Mouse (Mus musculus) midbrain, embryonic 12.5 days (tissue): ENCODE data around the gene Gosr2. TPM values are rescaled to one million over a fixed set of nuclear protein-coding genes. Genes with fewer than 3 reads are reported as not detected.

Source experiments
- ATAC-seq: fragments of 200-750 bp; cut with Nextera tagmentation; 2 replicates; pipeline ENCODE4 v1.8.0; 2017; ENCODE audit warnings: low read depth, moderate TSS enrichment, moderate library complexity; ENCODE audit not compliant: low FRiP score
- H3K27ac ChIP-seq: fragments of 300-500 bp; sonication (generic); replicated peaks from 2 replicates; pipeline ENCODE4 v1.5.1; 2016; ENCODE audit warnings: mild to moderate bottlenecking
- H3K27me3 ChIP-seq: fragments of 300-500 bp; sonication (generic); 2 replicates; pipeline ENCODE4 v1.6.1; 2016; ENCODE audit warnings: mild to moderate bottlenecking
- H3K36me3 ChIP-seq: fragments of 300-500 bp; sonication (generic); 2 replicates; pipeline ENCODE4 v1.6.1; 2016
- H3K4me1 ChIP-seq: fragments of 300-500 bp; sonication (generic); 2 replicates; pipeline ENCODE4 v1.6.1; 2016
- H3K4me2 ChIP-seq: fragments of 300-500 bp; sonication (generic); replicated peaks from 2 replicates; pipeline ENCODE4 v1.6.1; 2016; ENCODE audit warnings: mild to moderate bottlenecking, moderate library complexity
- H3K4me3 ChIP-seq: fragments of 300-500 bp; sonication (generic); 2 replicates; pipeline ENCODE4 v1.5.1; 2016; ENCODE audit warnings: mild to moderate bottlenecking
- H3K9ac ChIP-seq: fragments of 300-500 bp; sonication (generic); replicated peaks from 2 replicates; pipeline ENCODE4 v1.6.1; 2016; ENCODE audit warnings: mild to moderate bottlenecking, moderate library complexity
- H3K9me3 ChIP-seq: fragments of 300-500 bp; sonication (generic); 2 replicates; pipeline ENCODE4 v1.6.1; 2016; ENCODE audit warnings: mild to moderate bottlenecking
- WGBS: fragments of 180-500 bp; shearing (Covaris S2); methylation state at CpG from one replicate; pipeline ENCODE4 v1.1.7; 2016; 5-methylcytosine and 5-hydroxymethylcytosine counted together
- polyA plus RNA-seq: library from polyadenylated mRNA; unstranded; fragments of >200 nt; fragmentation: Nextera tagmentation; extraction: Ambion mirVana; gene quantifications from 2 replicates; pipeline ENCODE4 v1.2.1, GENCODE M21; 2016

The Gosr2 gene
- polyA plus RNA-seq: 92.0 TPM in 2 replicates

DNA sequence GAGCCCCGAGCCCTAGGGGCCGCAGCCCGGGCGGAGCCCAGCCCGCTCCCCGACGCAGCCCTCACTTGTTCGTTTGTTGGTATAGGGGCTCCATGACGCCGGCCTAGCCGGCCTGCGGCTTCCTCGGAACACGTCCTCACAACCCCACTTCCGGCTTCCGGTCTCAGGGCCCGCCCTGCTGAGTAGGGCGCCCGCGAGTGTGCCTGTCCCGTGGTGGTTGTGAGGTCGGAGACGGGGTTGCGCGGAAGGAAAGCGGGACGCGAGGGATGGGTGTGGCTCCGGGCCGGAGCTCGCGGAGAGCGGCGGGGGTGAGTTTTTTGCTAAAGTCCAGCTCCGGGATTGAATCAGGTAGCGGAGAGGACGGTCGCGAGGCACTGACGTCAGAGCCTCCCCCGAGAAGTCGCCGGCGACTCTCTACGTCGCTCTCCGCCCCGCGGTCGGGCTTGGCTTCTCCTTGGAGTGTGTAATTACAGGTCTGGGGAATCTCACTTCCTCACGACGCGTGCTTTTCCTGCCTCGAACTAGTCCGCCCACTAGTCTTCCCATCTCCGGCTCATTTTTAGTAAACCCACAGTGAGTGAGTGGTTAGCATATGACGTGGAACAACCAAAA lies at the start of gene Gosr2:
TSS of gene Gosr2 (minus strand) at position 334 of the 612 bp plus-strand sequence.
- no peaks in the 10 kb centered on the region for H3K27me3 ChIP-seq
- H3K4me2 ChIP-seq: peak within 1 kb of the TSS; percentile 71
- H3K9ac ChIP-seq: peak within 1 kb of the TSS; percentile 88
- peak within 1 kb of the TSS; percentile 94 for H3K4me3 ChIP-seq
- peaks cover 9% of the 10 kb centered on the region; the same call in 1 of the 2 replicates for H3K4me1 ChIP-seq
- H3K9me3 ChIP-seq: no peaks in the 10 kb centered on the region
- H3K36me3 ChIP-seq: no peaks in the 10 kb centered on the region
- H3K27ac ChIP-seq: peak within 1 kb of the TSS; percentile 93
- peak; percentile 98 for ATAC-seq
- WGBS: 1% methylated on average over 57 of the region's 57 CpGs

DNA sequence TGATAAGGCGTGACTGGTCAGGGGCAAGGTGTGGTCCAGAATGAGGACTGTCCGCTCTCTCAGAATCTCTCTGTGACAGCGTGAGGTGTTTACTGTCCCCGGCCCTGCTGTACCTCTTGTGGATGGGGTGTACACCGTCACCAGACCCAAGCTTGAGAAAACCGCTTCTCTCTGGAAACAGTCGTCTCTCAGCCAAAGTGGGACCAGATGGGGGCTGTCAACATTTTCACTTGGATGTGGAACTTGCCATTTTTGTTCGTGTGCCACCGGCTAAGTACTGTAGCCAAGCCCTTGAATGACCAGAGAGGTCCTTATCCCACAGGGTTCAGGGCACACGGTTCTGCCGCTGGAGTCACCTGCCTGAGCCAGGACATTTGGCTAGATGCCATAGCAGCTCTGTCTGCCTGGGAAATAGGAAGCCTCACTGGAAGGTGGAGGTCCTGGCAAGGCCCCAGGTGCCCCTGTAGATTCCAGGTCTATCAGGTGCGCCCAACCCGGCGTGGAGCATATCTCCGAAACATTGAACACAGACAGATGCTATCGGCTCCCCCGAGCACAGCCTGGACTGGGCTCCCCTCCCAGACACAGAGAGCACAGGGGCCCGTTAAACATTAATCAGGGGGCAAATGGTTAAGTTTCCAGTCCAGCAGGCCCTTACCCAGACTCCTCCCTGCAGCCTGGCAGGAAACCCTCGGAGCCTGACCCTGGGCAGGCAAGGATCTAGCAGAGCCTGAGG lies 37.5 kb upstream of the Gosr2 start:
- no peak for ATAC-seq
- WGBS: 81% methylated on average over 19 of the region's 19 CpGs
- no peak overlapping the region for H3K4me3 ChIP-seq
- H3K27ac ChIP-seq: no peak overlapping the region
- H3K4me1 ChIP-seq: no peaks in the 10 kb centered on the region
- peaks cover 9% of the 10 kb centered on the region for H3K27me3 ChIP-seq
- no peak overlapping the region for H3K9ac ChIP-seq
- no peaks in the 10 kb centered on the region for H3K9me3 ChIP-seq
- H3K4me2 ChIP-seq: no peak overlapping the region
- H3K36me3 ChIP-seq: no peaks in the 10 kb centered on the region

DNA sequence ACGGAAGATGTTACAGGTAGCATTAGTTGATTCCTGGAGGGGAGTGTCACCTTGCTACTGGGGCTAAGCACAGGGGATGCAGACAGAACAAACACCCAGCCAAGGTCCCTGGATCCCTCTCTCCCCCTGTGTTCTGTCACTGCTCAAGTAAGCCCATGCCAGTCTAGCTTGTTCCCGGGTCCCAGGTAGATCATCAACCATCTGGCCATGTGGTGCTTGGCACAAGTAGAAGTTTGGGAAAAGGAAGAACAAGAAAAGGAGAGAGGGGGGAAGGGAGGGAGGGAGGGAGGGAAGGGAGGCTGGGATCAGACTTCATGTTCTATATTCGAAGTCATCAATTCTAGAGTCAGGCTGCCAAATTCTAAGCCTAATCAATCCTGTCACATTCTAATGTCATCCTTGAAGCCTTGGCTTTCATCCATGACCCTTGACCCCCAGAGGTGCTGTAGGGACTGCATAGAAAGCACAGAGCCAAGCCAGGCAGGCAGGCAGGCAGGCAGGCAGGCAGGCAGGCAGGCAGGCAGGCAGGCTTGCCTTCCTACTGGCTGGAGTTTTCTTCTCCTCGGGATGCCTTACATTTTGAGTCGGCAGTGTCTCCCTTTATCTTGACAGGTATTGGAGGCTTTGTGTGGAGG lies 36.8 kb upstream of the Gosr2 start:
- ATAC-seq: no peak
- WGBS: 77% methylated on average over 5 of the region's 5 CpGs
- no peaks in the 10 kb centered on the region for H3K36me3 ChIP-seq

DNA sequence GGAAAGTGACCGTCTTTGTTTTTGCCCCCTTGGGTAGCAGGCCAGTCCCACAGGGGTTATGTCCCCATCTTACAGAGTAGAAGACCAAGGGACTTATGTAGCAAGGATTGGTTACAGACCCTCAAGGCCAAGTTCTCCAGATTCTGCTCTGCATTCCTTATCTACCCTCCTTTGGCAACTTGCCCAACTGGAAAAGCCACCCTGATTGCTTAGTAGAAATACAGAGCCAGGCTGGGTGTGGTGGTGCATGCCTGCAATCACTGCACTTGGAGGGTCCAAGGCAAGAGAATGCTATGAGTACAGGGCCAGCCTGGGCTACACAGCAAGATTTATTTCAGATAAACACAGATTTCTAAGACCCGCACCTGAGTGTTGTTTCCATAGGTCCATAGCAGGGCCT lies 36.3 kb upstream of the Gosr2 start:
- no peaks in the 10 kb centered on the region for H3K9me3 ChIP-seq
- 86% methylated on average over 2 of the region's 2 CpGs for WGBS
- peaks cover 9% of the 10 kb centered on the region for H3K27me3 ChIP-seq
- no peaks in the 10 kb centered on the region for H3K36me3 ChIP-seq
- no peak for ATAC-seq
- H3K4me2 ChIP-seq: no peak overlapping the region
- no peaks in the 10 kb centered on the region for H3K4me1 ChIP-seq
- H3K4me3 ChIP-seq: no peak overlapping the region
- no peak overlapping the region for H3K9ac ChIP-seq
- no peak overlapping the region for H3K27ac ChIP-seq

More for the DNA sequence above, 36.8 kb upstream of the Gosr2 start:
- no peaks in the 10 kb centered on the region for H3K9me3 ChIP-seq
- no peak overlapping the region for H3K27ac ChIP-seq
- no peak overlapping the region for H3K4me2 ChIP-seq
- H3K9ac ChIP-seq: no peak overlapping the region
- H3K4me3 ChIP-seq: no peak overlapping the region
- no peaks in the 10 kb centered on the region for H3K4me1 ChIP-seq
- peaks cover 9% of the 10 kb centered on the region for H3K27me3 ChIP-seq

DNA sequence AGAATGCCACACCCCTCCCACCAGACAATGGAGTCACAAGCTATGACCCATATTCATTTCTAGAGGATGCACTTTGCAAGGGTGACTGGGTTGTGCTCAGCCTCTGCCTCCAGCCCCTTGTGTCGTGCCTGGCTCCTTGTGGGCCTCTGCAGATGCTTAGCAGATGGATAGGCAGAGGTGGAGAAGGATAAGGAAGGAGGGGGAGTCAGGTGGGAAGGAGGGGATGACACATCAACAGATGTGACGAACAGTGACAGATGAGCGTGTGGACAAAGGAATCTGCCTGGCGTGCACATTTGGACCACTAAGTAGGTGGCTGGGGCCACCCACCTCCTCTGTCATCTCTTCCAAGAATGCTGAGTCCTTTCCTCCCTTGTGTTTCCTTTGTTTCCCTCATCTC lies 35.4 kb upstream of the Gosr2 start:
- no peak overlapping the region for H3K4me3 ChIP-seq
- H3K36me3 ChIP-seq: no peaks in the 10 kb centered on the region
- WGBS: 73% methylated on average over 4 of the region's 4 CpGs
- no peak for ATAC-seq
- no peak overlapping the region for H3K9ac ChIP-seq
- no peaks in the 10 kb centered on the region for H3K4me1 ChIP-seq
- peaks cover 9% of the 10 kb centered on the region for H3K27me3 ChIP-seq
- no peak overlapping the region for H3K27ac ChIP-seq
- no peaks in the 10 kb centered on the region for H3K9me3 ChIP-seq
- no peak overlapping the region for H3K4me2 ChIP-seq

DNA sequence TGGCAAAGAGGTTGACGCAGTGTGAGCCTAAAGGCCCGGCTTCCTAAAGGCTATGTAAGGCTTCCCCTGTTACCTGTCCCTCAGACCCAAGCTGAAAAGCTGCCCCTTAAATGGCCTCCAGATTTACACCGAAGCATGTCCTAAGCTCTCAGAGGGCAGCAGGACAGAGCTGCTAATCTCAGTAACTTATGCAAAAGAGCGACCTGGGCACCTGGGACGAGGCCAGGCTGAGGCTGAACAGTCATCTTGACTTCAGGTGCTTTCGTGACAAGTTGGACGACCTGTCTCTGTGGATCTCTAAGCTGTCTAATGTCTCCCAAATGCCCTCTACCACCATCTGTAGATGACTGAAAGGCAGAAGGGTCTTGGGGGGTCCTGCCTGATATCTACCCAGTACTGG lies 34.6 kb upstream of the Gosr2 start:
- no peak for ATAC-seq
- 84% methylated on average over 7 of the region's 7 CpGs for WGBS
- Histone ChIP-seq H3K36me3 (no peaks in the 10 kb centered on the region), H3K4me1 (no peaks in the 10 kb centered on the region), H3K27ac (no peak overlapping the region), H3K4me3 (no peak overlapping the region), H3K4me2 (no peak overlapping the region), H3K9ac (no peak overlapping the region), H3K9me3 (no peaks in the 10 kb centered on the region), H3K27me3 (peaks cover 9% of the 10 kb centered on the region)

DNA sequence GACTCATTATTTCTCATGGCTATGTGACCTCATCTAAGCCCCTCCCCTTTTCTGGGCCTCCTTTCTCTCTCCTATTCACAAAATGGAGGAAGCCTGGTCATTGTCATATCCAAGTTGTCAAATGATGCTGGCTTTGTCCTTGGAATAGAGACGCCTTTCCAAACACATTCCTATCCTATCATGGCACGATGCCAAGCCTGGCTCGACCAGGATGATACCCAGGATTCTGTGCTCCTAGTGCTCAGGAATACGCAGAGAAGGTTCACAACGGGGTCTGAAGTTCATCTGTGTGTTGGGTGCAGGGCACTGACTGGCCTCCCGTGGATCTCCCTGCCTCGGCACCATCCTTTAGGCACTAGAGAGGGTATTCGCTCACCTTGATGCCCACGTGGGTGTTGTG lies 33.9 kb upstream of the Gosr2 start:
- H3K27ac ChIP-seq: no peak overlapping the region
- H3K9ac ChIP-seq: no peak overlapping the region
- 90% methylated on average over 9 of the region's 9 CpGs for WGBS
- H3K4me3 ChIP-seq: no peak overlapping the region
- no peaks in the 10 kb centered on the region for H3K9me3 ChIP-seq
- no peak for ATAC-seq
- H3K36me3 ChIP-seq: no peaks in the 10 kb centered on the region
- H3K4me2 ChIP-seq: no peak overlapping the region
- no peaks in the 10 kb centered on the region for H3K4me1 ChIP-seq
- H3K27me3 ChIP-seq: peaks cover 9% of the 10 kb centered on the region

DNA sequence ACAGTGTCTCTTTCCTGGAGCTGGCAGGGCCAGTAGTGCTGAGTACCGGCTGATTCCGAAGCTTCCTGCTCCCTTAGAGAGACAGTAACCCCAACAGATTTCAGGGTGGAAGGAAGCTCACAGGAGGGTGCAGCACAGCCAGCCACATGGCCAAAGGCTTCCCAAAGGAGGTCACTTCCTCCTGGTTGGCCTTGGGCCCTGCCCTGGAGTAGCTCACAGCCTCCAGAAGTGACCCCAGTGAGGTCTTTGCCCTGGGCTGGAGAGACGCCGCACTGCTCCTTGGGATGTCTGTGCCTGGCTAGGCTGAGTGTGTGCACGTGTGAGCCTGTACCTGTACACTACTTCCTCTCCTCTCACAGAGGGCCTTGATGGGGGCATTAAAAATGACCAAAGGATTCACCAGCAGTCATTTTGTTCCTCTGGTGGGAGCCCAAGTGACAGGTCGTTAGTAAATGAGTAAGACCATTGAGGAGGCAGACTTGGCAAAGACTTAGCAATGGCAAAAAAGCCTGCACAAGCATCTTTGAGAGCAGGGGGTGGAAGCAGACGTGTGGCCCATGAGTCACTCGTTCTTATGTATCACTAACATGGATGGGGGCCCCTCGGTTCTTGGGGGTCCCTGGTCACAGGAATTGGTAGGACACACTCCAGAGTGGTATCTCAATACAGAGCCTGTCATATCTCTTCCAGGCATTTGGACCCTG lies 31.7 kb upstream of the Gosr2 start:
- H3K4me1 ChIP-seq: no peaks in the 10 kb centered on the region
- no peak overlapping the region for H3K9ac ChIP-seq
- H3K36me3 ChIP-seq: no peaks in the 10 kb centered on the region
- WGBS: 74% methylated on average over 9 of the region's 9 CpGs
- H3K4me3 ChIP-seq: no peak overlapping the region
- peaks cover 9% of the 10 kb centered on the region for H3K27me3 ChIP-seq
- no peak overlapping the region for H3K27ac ChIP-seq
- H3K9me3 ChIP-seq: no peaks in the 10 kb centered on the region
- ATAC-seq: no peak
- no peak overlapping the region for H3K4me2 ChIP-seq

DNA sequence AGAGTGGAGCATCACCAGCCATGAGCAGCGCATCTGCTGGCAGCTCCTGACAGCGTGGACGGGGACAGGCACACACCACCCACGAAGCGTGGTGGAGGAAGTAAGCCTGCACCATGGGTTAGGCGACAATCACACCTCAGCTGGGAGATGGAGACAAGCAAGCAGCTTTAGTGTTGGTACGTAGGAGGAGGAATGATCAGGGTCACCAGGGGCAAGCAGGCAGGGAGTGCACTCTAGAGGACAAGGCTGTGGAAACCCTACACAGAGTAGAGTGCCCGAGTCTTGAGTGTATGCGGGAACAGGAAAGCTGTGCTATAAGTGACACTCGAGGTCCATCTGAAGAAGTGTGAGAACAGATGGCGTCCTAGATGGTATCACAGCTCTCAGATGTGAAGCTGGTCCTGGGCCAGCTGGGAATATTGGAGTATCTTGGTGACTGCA lies 26.7 kb upstream of the Gosr2 start:
- H3K9me3 ChIP-seq: no peaks in the 10 kb centered on the region
- peaks cover 17% of the 10 kb centered on the region for H3K4me1 ChIP-seq
- ATAC-seq: no peak
- 84% methylated on average over 11 of the region's 11 CpGs for WGBS
- no peak overlapping the region for H3K4me3 ChIP-seq
- H3K27me3 ChIP-seq: no peaks in the 10 kb centered on the region; the same call in 1 of the 2 replicates
- H3K9ac ChIP-seq: no peak overlapping the region
- H3K4me2 ChIP-seq: no peak overlapping the region
- no peak overlapping the region for H3K27ac ChIP-seq
- no peaks in the 10 kb centered on the region for H3K36me3 ChIP-seq

DNA sequence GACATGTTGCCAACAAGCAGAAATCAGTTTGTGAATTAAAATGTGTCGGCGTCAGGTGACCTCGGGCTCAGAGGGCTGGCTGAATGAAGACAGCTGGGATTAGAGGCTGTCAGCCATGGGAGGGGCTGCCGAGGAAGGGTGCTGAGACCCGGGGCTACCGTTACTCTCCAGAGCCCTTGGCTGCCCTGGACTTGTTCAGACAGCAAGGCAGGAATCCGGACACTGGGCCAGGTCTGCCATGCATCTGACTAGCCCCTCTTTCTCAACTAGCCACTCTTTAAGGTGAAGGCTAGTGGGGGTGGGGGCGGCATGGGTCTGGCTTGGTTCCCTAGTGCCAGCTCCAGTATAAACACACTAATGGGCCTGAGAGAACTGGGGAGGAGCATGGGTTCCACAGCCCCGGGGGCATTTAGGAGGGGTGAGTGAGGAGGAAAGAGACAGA lies 24.4 kb upstream of the Gosr2 start:
- Histone ChIP-seq H3K9ac (no peak overlapping the region; the same call in 1 of the 2 replicates), H3K4me3 (no peak overlapping the region), H3K4me2 (peak overlapping the region; percentile 38), H3K36me3 (no peaks in the 10 kb centered on the region), H3K27me3 (no peaks in the 10 kb centered on the region; the same call in 1 of the 2 replicates), H3K27ac (peak overlapping the region; percentile 64), H3K4me1 (peaks cover 20% of the 10 kb centered on the region), H3K9me3 (no peaks in the 10 kb centered on the region)
- WGBS: 21% methylated on average over 9 of the region's 9 CpGs
- ATAC-seq: peak; percentile 44; the same call in 1 of the 2 replicates

DNA sequence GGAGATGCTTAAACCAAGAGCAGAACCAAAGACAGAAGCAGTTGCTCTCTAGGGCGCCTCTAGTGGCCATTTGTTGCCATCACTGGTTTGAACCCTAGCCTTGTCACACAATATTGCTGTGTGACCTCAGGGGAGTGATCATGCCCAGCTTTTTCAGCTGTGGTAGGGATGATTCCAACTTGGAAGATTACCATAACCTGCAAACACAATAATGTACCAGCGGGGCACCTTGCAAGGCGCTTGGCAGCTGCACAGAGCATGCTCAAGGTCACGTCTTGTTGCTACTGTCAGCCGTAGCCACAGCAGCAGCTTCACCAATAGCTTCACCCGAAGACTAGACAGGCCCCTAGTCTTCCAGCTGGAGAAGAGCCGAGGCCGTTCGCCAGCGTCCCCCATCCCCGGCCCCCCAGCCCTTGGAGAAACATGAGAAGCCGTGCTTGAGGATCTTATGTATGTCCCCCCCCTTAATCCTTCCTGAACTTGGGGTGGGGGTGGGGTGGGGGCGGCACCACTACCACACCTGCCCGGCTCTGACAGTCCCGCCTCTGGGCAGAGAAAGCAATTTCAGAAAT lies 23.9 kb upstream of the Gosr2 start:
- no peaks in the 10 kb centered on the region for H3K36me3 ChIP-seq
- peaks cover 20% of the 10 kb centered on the region for H3K4me1 ChIP-seq
- H3K27me3 ChIP-seq: no peaks in the 10 kb centered on the region; the same call in 1 of the 2 replicates
- peak overlapping the region; percentile 38 for H3K4me2 ChIP-seq
- 0 out of 2 replicates have a peak, but pooled peaks have one; percentile 19 for ATAC-seq
- H3K4me3 ChIP-seq: no peak overlapping the region
- no peak overlapping the region; the same call in 1 of the 2 replicates for H3K9ac ChIP-seq
- no peaks in the 10 kb centered on the region for H3K9me3 ChIP-seq
- peak overlapping the region; percentile 64; the same call in 1 of the 2 replicates for H3K27ac ChIP-seq
- 21% methylated on average over 15 of the region's 15 CpGs for WGBS
